Mouse (Mus musculus): ENCODE data around the gene Atg101.

The Atg101 gene

GRCm38 (mm10) chr15:101286129-101286770 lies 2.2 kb downstream of the Atg101 start:
- no peak for DNase-seq (ENCODE audit: low spot score in 2 of 2)

GRCm38 (mm10) chr15:101287361-101287760 lies 3.3 kb downstream of the Atg101 start:
- DNase-seq (ENCODE audit: low spot score in 2 of 2) = no peak

- no peak for DNase-seq (ENCODE audit: low spot score in 2 of 2)
Measured at GRCm38 (mm10) chr15:101290354-101290753, 6.3 kb downstream of the Atg101 start.

GRCm38 (mm10) chr15:101292012-101292411 lies 7.9 kb downstream of the Atg101 start:
- no peak for DNase-seq (ENCODE audit: low spot score in 2 of 2)

- no peak for DNase-seq (ENCODE audit: low spot score in 2 of 2)
Measured at GRCm38 (mm10) chr15:101293025-101293621, 9.1 kb downstream of the Atg101 start, which contains the start of gene 6030408B16Rik. 6030408B16Rik (plus strand) TSS chr15:101293212.

- DNase-seq (ENCODE audit: low spot score in 2 of 2) = no peak
Measured at GRCm38 (mm10) chr15:101294028-101294894, 10.2 kb downstream of the Atg101 start.

GRCm38 (mm10) chr15:101295106-101295505 lies 11.0 kb downstream of the Atg101 start:
- DNase-seq (ENCODE audit: low spot score in 2 of 2) = no peak

- DNase-seq (ENCODE audit: low spot score in 2 of 2) = no peak
Measured at GRCm38 (mm10) chr15:101295616-101296015, 11.5 kb downstream of the Atg101 start.

- no peak for DNase-seq (ENCODE audit: low spot score in 2 of 2)
Measured at GRCm38 (mm10) chr15:101296091-101296490, 12.0 kb downstream of the Atg101 start.

GRCm38 (mm10) chr15:101297988-101298387 lies 13.9 kb downstream of the Atg101 start:
- no peak for DNase-seq (ENCODE audit: low spot score in 2 of 2)

- DNase-seq (ENCODE audit: low spot score in 2 of 2) = no peak
Measured at GRCm38 (mm10) chr15:101298550-101298949, 14.5 kb downstream of the Atg101 start.

- no peak for DNase-seq (ENCODE audit: low spot score in 2 of 2)
Measured at GRCm38 (mm10) chr15:101299480-101299960, 15.4 kb downstream of the Atg101 start.

GRCm38 (mm10) chr15:101300128-101300527 lies 16.1 kb downstream of the Atg101 start:
- no peak for DNase-seq (ENCODE audit: low spot score in 2 of 2)

- no peak for DNase-seq (ENCODE audit: low spot score in 2 of 2)
Measured at GRCm38 (mm10) chr15:101302201-101302600, 18.1 kb downstream of the Atg101 start.

- no peak for DNase-seq (ENCODE audit: low spot score in 2 of 2)
Measured at GRCm38 (mm10) chr15:101303830-101304229, 19.8 kb downstream of the Atg101 start.

GRCm38 (mm10) chr15:101306459-101306858 lies 22.4 kb downstream of the Atg101 start:
- DNase-seq (ENCODE audit: low spot score in 2 of 2) = no peak

- DNase-seq (ENCODE audit: low spot score in 2 of 2) = no peak
Measured at GRCm38 (mm10) chr15:101308440-101309348, 24.6 kb downstream of the Atg101 start.

- no peak for DNase-seq (ENCODE audit: low spot score in 2 of 2)
Measured at GRCm38 (mm10) chr15:101309493-101309892, 25.4 kb downstream of the Atg101 start.

- no peak for DNase-seq (ENCODE audit: low spot score in 2 of 2)
Measured at GRCm38 (mm10) chr15:101311087-101311770, 27.2 kb downstream of the Atg101 start.

GRCm38 (mm10) chr15:101312006-101312405 lies 27.9 kb downstream of the Atg101 start:
- no peak for DNase-seq (ENCODE audit: low spot score in 2 of 2)

- no peak for DNase-seq (ENCODE audit: low spot score in 2 of 2)
Measured at GRCm38 (mm10) chr15:101315378-101315777, 31.3 kb downstream of the Atg101 start.

All from thymus, postnatal 10 days (tissue).